Mouse (Mus musculus) liver, adult 2 months (tissue): Measurements from ENCODE around the gene Nhsl1. TPM values are rescaled to one million over a fixed set of nuclear protein-coding genes. Genes with fewer than 3 reads are reported as not detected.

Experiments
- DNase-seq: peaks from one replicate; pipeline ENCODE4 v3.0.0-alpha.2; 2011; ENCODE audit warnings: low read depth, low spot score; ENCODE audit errors: extremely low read depth
- H3K27ac ChIP-seq: fragments of 200-500 bp; replicated peaks from 2 replicates; pipeline ENCODE4 v1.5.1; 2012; ENCODE audit warnings: low read depth, mild to moderate bottlenecking, control low read depth, inconsistent platforms, low read length; ENCODE audit not compliant: insufficient read depth
- H3K27me3 ChIP-seq: fragments of 200-500 bp; 2 replicates; pipeline ENCODE4 v1.6.1; 2012; ENCODE audit warnings: mild to moderate bottlenecking, moderate library complexity, low read length, inconsistent platforms; ENCODE audit not compliant: control insufficient read depth, insufficient read depth
- H3K36me3 ChIP-seq: fragments of 200-500 bp; 2 replicates; pipeline ENCODE4 v1.6.1; 2012; ENCODE audit warnings: low read length, inconsistent platforms; ENCODE audit not compliant: control insufficient read depth, insufficient read depth
- H3K4me1 ChIP-seq: fragments of 200-500 bp; 2 replicates; pipeline ENCODE4 v1.6.1; 2011; ENCODE audit warnings: low read length; ENCODE audit not compliant: control insufficient read depth, insufficient read depth
- H3K4me3 ChIP-seq: fragments of 200-500 bp; 2 replicates; pipeline ENCODE4 v1.5.1; 2011; ENCODE audit warnings: low read depth, mild to moderate bottlenecking, control low read depth, low read length, moderate library complexity; ENCODE audit not compliant: insufficient read depth
- H3K79me2 ChIP-seq: fragments of 200-500 bp; 2 replicates; pipeline ENCODE4 v1.6.1; 2012; ENCODE audit warnings: inconsistent platforms, mild to moderate bottlenecking, low read length, moderate library complexity; ENCODE audit not compliant: control insufficient read depth, insufficient read depth
- H3K9ac ChIP-seq: fragments of 200-500 bp; 2 replicates; pipeline ENCODE4 v1.6.1; 2012; ENCODE audit warnings: low read depth, mild to moderate bottlenecking, control low read depth, inconsistent platforms, low read length
- CTCF ChIP-seq: fragments of 200-500 bp; IDR thresholded peaks from 2 replicates; pipeline ENCODE4 v1.5.1; 2011; ENCODE audit warnings: low read depth, low read length, control low read depth
- POLR2A ChIP-seq: fragments of 200-500 bp; IDR thresholded peaks from 2 replicates; pipeline ENCODE4 v1.6.1; 2011; ENCODE audit warnings: low read length, control low read depth; ENCODE audit not compliant: insufficient read depth; ENCODE audit errors: extremely low read depth
- WGBS: fragments of 180-500 bp; shearing (Covaris S2); methylation state at CpG from one replicate; pipeline ENCODE4 v1.1.7; 2018; 5-methylcytosine and 5-hydroxymethylcytosine counted together
- polyA plus RNA-seq: library from polyadenylated mRNA; depleted of rRNA; stranded (reverse); fragments of >200 nt; gene quantifications from 2 replicates; pipeline ENCODE4 v1.2.3, GENCODE M21; 2012
- total RNA-seq: library from RNA; depleted of rRNA; stranded (reverse); fragments of >200 nt; gene quantifications from 2 replicates; pipeline ENCODE4 v1.2.3, GENCODE M21; 2014

Nhsl1 gene
- total and polyA plus RNA-seq, 2 experiments: 2.6 to 2.8 TPM

DNA sequence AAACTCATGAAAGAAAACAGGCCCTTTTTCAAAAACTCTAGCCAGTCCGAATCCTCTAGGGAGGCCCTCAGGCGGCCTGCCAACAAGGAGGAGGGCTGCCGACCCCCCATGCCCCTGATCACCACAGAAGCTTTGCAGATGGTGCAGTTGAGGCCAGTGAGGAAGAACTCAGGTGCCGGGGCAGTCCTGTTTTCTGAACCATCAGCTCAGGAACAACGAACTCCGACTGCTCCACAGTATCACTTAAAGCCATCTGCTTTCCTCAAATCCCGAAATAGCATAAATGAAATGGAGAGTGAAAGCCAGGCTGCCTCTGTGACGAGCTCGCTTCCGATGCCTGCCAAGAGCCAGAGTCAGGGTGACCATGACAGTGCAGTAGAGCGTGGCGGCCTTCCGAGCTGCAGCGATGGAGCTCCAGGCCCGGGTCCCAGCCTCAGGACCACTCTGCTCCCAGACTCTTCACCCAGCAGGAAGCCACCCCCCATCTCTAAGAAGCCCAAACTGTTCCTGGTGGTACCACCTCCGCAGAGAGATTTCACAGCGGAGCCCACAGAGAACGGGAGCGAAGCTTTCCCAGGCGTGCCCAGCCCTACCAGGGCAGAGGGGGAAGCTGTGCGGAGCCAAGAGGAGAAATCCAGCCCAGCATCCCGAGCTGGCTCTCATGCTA, 207.5 kb downstream of the Nhsl1 start:
- Histone ChIP-seq H3K27ac (no peak overlapping the region), H3K9ac (no peak overlapping the region), H3K79me2 (no peaks in the 10 kb centered on the region), H3K4me3 (no peak overlapping the region), H3K27me3 (no peaks in the 10 kb centered on the region), H3K36me3 (peaks cover 2% of the 10 kb centered on the region; the same call in 1 of the 2 replicates), H3K4me1 (peaks cover 8% of the 10 kb centered on the region)
- DNase-seq: no peak
- WGBS: 93% methylated on average over 22 of the region's 22 CpGs
- no peak for TF ChIP-seq CTCF
- no peak for TF ChIP-seq POLR2A

DNA sequence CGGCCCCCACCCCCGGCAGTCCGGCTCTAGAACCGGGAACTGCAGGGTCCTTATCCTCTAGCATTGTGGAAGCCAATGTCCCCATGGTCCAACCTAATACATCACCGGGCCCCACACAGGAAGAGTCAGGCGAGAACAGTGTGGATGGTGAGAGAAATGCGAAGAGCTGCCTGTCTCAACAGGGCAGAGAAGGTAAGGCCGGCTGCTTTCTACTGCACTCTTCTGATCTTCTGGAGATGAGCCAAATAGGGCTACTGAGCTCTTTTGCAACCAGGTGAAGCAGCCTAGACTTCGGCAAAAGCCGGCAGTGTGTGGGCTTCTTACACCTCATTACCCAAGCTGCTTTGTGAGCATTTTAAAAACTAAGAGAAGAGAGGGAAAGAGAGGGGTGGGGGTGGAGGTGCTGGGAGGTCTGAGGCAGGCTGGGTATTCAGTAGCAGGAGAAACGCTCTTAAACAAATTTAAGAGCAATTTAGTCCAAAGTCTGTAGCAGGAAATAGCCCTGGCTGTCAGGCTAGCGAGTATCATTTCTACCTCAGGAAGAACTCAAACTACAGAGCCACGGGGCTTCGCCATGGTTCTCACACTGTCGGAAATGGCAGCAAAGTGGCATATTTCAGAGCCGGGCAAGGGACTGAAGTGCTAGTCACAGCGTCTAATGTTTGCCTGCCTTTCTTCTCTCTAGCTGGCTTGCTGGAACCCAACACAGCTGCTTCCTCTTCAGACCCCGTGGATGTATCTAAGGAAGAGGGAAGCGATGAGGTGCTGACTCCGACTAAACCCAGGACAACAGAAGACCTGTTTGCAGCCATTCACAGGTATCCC, 208.3 kb downstream of the Nhsl1 start:
- Histone ChIP-seq H3K27me3 (no peaks in the 10 kb centered on the region), H3K4me3 (no peak overlapping the region), H3K79me2 (no peaks in the 10 kb centered on the region), H3K9ac (no peak overlapping the region), H3K27ac (no peak overlapping the region), H3K36me3 (peaks cover 2% of the 10 kb centered on the region; the same call in 1 of the 2 replicates), H3K4me1 (peaks cover 8% of the 10 kb centered on the region)
- WGBS: 55% methylated on average over 20 of the region's 20 CpGs
- peak; percentile 70 for DNase-seq
- TF ChIP-seq POLR2A (no peak), CTCF (no peak)

DNA sequence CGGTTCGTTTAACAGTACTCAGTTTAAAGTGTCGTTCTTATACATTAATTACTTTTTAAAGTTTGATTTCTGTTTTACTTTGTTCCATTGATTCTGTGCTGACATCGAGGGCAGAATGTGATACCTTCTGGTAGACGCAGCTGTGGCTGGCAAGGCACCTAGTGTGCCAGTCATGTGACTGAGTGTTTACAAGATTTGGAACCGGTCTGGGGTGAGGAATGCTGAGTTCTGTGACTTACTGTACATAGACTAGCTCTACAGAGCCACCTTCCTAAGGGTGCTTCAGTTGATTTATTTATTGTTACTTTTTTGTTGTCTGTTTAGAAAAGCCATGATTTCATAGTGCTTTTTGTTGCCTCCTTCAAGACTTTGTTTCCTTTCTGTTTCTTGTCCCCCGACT, 209.0 kb downstream of the Nhsl1 start:
- Histone ChIP-seq H3K4me3 (no peak overlapping the region), H3K27me3 (no peaks in the 10 kb centered on the region), H3K4me1 (peaks cover 8% of the 10 kb centered on the region), H3K9ac (no peak overlapping the region), H3K27ac (no peak overlapping the region), H3K36me3 (peaks cover 2% of the 10 kb centered on the region; the same call in 1 of the 2 replicates), H3K79me2 (no peaks in the 10 kb centered on the region)
- TF ChIP-seq POLR2A (no peak), CTCF (no peak)
- peak; percentile 88 for DNase-seq
- WGBS: 32% methylated on average over 7 of the region's 7 CpGs

DNA sequence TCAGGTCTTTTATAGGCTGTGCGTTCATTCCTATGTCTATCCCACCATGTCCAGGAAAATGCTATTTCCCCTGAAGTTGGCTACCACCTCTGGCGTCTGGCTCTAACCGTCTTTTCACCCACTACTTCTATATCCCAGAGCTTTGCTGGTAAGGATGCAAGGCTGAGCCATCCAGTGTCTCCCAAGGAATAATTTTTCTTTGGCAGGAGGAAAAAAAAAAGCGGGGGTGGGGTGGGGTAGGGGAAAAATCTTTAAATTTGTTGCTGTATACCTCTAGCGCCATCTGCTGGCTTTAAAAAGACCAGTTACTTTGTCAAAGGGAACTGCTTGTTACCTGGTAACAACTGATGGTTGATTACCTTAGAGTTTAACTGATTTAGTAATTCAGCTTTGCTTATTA, 209.7 kb downstream of the Nhsl1 start:
- Histone ChIP-seq H3K27me3 (no peaks in the 10 kb centered on the region), H3K79me2 (no peaks in the 10 kb centered on the region), H3K36me3 (peaks cover 4% of the 10 kb centered on the region; the same call in 1 of the 2 replicates), H3K4me1 (peaks cover 8% of the 10 kb centered on the region), H3K9ac (no peak overlapping the region), H3K4me3 (no peak overlapping the region), H3K27ac (no peak overlapping the region)
- WGBS: 54% methylated on average over 5 of the region's 5 CpGs
- TF ChIP-seq CTCF: no peak
- TF ChIP-seq POLR2A: no peak
- peak; percentile 51 for DNase-seq

DNA sequence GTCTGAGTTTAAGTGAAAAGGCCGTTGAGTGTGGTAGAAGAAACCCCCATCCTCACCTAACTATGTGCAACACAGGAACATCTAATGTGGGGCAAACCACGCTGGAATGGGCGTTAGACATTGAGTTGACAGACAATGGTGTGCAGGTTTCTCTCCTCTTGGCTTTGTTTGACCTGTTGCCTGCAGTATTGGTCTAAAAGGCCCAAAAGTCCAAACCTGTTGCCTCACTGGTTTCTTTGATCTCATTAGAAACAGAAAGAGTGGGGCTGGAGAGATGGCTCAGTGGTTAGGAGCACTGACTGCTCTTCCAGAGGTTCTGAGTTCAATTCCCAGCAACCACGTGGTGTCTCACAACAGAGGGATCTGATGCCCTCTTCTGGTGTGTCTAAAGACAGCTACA, 210.4 kb downstream of the Nhsl1 start:
- H3K27me3 ChIP-seq: no peaks in the 10 kb centered on the region
- 35% methylated on average over 4 of the region's 4 CpGs for WGBS
- H3K27ac ChIP-seq: no peak overlapping the region
- H3K79me2 ChIP-seq: no peaks in the 10 kb centered on the region
- TF ChIP-seq CTCF (no peak), POLR2A (no peak)
- peaks cover 3% of the 10 kb centered on the region; the same call in 1 of the 2 replicates for H3K36me3 ChIP-seq
- no peak overlapping the region for H3K9ac ChIP-seq
- peaks cover 8% of the 10 kb centered on the region for H3K4me1 ChIP-seq
- DNase-seq: peak; percentile 76
- H3K4me3 ChIP-seq: no peak overlapping the region
